Mouse (Mus musculus) embryonic stem cell, embryonic (primary cell): Measurements from ENCODE around the gene Actr6.

ENCODE experiments used
- CTCF ChIA-PET, 4 experiments: fragments of 300-600 bp in 2 of 4; fragments of 350-600 bp in 2 of 4; sonication (Branson Sonifier 250); formaldehyde crosslinking; loops; one replicate each; lab custom pipeline; 2022; ENCODE audit warnings: inconsistent platforms in 2 of 4; lab: Charles Lee
- POLR2A ChIA-PET, 4 experiments: fragments of 300-600 bp in 2 of 4; fragments of 350-600 bp in 2 of 4; sonication (Branson Sonifier 250); formaldehyde crosslinking; loops; one replicate each; lab custom pipeline; 2022; ENCODE audit warnings: antibody characterized with exemption in 4 of 4, inconsistent platforms in 1 of 4; lab: Charles Lee

The Actr6 gene

DNA sequence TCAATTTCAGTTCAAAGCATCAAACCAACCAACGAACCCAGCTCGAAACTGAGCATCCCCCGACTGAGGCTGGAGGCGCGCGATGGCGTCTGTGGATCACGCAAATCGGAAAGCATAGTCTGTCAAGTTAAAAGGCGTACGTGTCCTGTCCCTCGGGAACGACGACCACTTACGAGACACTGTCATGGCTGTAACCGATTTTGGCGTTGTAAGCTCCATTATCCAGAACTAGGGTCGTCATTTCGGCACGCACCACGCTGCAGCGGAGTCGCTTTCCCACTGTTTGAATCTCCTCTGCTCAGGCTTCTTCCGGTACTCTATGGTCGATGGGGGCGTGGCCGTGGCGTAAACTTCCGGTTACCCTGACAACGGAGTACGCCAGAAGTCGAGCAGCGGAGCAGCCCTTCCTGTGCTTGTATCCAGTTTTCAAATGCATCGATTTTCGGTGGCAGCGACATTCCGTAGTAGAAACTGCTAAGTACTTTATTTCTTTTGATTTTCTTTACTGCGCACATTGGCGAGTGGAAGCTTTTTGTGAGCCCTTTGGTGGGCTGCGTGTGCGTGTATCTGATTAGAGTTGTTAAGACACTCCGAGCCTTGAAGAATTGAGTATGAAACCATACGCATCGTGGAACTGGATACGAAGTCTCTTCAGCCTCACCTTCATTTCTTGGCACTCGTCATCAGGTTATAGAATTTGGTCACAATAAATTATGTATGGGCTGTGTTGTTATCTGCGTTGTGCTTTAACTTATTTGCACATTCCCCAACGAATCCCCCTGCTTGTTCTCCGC lies at the start of gene Actr6:
Gene Actr6, minus strand, starts transcription at position 295 of the 794 bp plus-strand sequence.
- ChIA-PET CTCF (interaction anchor here in 1 of 4 experiments (0.7 kb wide), 1 partner anchor 294 kb away, joined by 4 read pairs; no protein-coding TSS in a partner anchor), POLR2A (interaction anchor here in 3 of 4 experiments (0.9 to 3.6 kb wide), 6 partner anchors 12 to 46 kb away, joined by 3 to 11 read pairs (median 4); partner anchors contain the start of genes Uhrf1bp1l (in 3 of the 3) and Scyl2 (in 1 of the 3))

DNA sequence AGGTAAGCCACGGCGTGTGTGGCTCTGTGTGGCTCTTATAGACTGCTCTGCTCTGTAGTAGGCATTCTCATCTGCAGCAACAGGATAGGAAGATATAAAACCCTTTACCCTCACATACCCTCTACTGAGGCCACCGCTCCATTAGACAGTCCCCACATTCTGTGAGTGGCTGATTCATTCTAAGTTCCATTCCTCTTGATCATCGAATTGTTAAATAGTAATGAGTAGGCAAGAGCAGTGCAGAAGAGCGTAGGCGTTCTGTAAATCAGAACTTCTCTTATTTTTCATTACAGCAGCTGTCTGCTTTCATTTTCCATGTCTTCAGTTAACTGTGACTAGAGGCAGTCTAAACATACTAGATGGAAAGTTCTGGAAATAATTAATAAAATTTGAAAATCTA lies 43.9 kb upstream of the Actr6 start:
- ChIA-PET POLR2A (no interaction called here), CTCF (no interaction called here)

DNA sequence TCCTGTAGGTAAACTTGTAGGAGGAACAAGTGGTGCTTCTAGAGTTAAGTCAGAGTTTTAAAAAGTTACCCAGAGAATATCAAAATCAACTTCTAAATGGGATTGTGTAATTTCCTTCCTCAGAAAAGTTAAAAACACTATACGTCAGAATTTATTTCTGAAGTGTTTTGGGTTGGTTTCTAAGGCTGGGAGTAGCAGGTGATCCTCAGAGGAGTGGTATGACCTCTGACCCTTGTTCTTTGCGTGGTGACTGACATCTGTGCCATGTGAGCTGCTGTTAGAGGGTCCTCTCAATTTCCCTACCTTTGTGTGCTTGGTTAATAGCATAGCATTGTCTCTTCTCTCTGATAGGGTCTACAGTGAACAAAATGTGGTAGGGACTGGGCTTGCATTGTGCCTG lies 39.8 kb upstream of the Actr6 start:
- ChIA-PET CTCF (interaction anchor here in 1 of 4 experiments (1.0 kb wide), 1 partner anchor 16 kb away, joined by 3 read pairs; no protein-coding TSS in a partner anchor), POLR2A (interaction anchor here in 2 of 4 experiments (0.7 to 1.8 kb wide), 3 partner anchors 10 to 92 kb away, joined by 3 to 5 read pairs (median 3); partner anchors contain the start of gene Uhrf1bp1l (in 1 of the 2))

DNA sequence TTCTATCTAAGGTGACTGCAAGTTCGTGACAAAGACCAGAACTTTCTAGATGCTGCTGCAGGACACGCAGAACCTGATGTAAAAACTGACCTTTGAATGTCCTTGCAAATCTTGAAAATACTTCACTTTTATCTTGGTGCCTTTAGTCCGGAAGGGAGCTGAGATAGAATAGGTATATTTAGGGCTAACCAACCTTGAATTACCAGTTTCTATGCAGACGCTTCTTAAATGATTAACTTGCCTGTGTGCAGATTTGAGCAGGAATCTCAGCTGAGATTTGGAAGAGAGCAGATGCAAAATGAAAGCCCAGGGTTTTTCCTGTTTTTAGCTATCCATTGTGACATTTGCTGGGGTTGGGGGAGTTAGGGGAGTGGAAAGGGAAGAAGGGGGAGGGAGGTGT lies 37.0 kb upstream of the Actr6 start:
- CTCF ChIA-PET = interaction anchor here in 1 of 4 experiments (0.7 kb wide), 1 partner anchor 134 kb away, joined by 7 read pairs; no protein-coding TSS in a partner anchor
- POLR2A ChIA-PET = interaction anchor here in 2 of 4 experiments (0.6 to 1.5 kb wide), 5 partner anchors 8 to 114 kb away, joined by 3 to 4 read pairs (median 3); partner anchors contain the start of gene Uhrf1bp1l (in 1 of the 2)

DNA sequence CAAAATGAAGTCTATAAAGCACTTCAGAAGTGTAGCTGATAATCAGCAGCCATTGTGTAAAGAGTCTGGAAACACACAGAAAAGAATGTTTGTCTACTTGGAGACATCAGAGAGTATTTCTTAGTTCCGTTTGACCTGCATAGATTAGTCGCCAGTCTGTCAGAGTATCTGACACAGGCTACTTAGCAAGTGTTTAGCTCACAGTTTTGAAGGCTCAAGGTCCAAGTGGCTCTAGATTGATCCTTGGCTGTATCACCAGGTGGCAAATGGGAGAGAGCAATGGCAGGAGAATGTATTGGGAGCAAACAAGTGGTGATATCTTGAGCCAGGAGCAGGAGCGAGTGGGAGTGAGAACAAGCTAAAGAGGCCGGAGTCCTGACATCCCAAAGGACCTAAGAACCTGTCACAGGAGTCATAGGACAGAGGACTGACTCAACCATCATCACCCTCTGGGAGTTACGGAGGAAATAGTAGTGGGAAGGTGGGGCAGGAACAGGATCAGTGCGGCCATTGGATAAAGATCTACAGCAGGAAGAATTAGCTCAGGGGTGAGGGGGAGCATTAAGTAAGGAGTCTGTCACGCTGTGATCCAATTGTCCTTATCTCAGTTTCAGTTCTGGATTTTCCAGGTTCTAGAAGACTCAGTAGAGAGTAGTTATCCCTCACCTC lies 36.4 kb upstream of the Actr6 start:
- POLR2A ChIA-PET = interaction anchor here in 1 of 4 experiments (0.6 to 1.5 kb wide), 5 partner anchors 9 to 47 kb away, joined by 3 to 6 read pairs (median 4); partner anchors contain the start of gene Uhrf1bp1l
- CTCF ChIA-PET = interaction anchor here in 1 of 4 experiments (0.7 kb wide), 1 partner anchor 134 kb away, joined by 7 read pairs; no protein-coding TSS in a partner anchor

DNA sequence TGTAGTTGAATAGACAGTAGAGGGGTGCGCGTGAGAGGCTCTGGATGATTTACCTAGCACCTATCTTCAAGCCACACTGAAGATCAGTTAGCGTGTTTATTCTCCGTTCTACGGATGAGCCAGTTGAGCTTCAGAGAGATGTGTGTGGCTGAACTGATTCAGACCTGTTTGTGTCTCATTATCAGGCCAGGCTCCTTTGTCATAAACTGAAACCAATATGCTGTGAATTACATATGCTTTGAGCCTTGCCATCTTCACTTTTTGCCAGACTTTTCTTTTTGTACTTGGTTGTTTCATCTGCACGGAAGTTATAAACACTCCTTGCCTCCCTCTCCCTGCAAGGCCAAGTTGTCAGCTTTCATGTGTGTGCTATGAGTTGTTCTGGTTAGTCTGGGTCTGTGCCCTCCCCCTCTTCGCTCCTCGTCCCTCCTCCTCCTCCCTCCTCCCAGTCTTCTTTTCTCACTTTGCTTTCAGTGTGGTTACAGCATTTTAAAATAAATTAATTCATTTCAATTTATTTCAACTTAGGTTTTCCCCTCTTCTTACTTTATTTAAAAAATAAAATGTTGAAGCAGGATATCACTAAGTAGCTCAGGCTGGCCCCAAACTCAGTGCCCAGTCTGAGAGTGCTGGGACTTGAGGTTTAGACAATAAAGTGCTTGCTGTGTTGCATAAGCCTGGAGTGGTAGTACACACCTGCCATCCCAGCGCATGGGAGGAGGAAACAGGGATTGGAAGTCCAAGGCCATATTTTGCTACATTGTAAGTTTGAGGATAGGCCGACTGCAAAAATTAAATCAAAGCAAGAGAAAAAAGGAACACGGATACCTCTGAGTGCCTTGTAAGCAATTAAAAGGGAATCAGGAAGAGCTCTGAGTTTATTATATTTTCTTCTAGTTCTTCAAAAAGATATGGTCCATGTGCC lies 34.0 kb upstream of the Actr6 start:
- CTCF ChIA-PET = interaction anchor here in 1 of 4 experiments (0.6 kb wide), 1 partner anchor 232 kb away, joined by 3 read pairs; no protein-coding TSS in a partner anchor
- POLR2A ChIA-PET = interaction anchor here in 1 of 4 experiments (0.8 to 1.2 kb wide), 3 partner anchors 9 to 215 kb away, joined by 3 read pairs; no protein-coding TSS in a partner anchor

DNA sequence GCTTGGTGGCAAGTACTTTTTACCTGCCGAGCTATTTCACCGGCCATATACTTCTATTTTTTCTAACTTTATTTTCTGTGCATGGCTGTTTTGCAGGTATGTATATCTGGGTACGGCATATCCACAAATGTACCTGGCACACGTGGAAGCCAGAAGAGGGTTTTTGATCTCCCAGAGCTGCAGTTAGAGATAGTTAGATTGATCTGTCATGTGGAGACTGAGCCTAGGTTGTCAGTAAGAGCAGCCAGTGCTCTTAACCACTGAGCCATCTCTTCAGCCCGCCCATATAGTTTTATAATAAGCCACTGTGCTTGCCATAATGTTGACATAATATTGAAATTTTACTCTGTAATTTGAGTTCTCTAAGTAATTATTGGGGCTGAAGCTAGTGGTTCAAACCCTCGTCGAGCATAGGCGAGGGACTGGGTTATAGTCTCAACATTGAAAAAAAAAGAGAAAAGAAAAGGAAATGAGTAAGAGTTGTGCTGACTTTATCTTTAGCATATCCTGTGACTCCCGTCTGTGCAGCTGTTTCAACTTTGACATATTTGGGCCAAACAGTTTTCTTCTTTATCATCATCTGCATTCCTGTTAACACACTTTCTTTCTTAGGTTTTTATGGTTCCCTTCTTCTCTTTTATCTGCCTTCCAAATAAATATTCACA lies 32.5 kb upstream of the Actr6 start:
- ChIA-PET POLR2A (interaction anchor here in 1 of 4 experiments (0.6 kb wide), 1 partner anchor 42 kb away, joined by 3 read pairs; no protein-coding TSS in a partner anchor), CTCF (no interaction called here)

DNA sequence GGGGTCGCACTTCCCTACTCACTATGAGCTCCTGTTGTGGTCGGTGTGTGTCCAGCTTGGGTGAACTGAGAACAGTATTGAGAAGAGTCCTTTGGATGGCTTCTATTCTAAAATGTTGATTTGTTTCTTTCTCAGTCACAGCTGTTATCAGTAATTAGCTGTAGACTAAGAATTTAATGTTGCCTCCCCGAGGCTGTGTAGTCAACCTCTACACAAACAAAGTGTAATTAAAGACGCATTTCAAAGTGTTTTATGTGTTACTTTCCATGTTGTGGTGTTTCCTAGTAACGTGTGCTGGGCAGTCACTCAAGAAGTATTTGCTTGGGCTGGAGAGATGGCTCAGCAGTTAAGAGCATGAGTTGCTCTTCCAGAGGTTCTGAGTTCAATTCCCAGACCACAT lies 28.7 kb upstream of the Actr6 start:
- ChIA-PET CTCF (interaction anchor here in 1 of 4 experiments (0.6 kb wide), 1 partner anchor 57 kb away, joined by 3 read pairs; no protein-coding TSS in a partner anchor), POLR2A (interaction anchor here in 2 of 4 experiments (0.6 to 0.8 kb wide), 2 partner anchors 15 to 22 kb away, joined by 3 to 4 read pairs; no protein-coding TSS in a partner anchor)

DNA sequence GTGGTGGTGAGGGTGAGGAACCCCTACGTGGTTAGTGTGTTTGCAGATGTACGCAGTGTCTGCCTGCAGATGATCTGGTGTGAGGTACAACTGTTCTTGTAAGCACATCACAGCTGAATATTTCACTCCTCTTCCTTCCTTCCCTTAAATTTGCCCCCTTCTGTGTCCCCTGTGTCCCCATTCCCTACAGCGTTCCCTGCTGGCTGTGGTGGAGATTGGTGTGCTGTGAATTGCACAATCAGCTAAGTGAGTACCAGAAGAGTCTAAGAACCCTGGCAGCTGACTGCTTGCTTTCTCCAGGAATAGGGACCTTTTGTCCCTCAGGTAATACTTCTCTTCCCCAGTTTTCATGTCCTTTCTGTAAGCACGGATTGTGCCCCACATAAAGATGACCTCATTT lies 23.1 kb upstream of the Actr6 start:
- POLR2A ChIA-PET = interaction anchor here in 2 of 4 experiments (0.7 to 1.6 kb wide), 3 partner anchors 10 to 27 kb away, joined by 3 to 10 read pairs (median 4); partner anchors contain the start of gene Uhrf1bp1l (in 2 of the 2)
- CTCF ChIA-PET = interaction anchor here in 2 of 4 experiments (0.7 to 1.0 kb wide), 2 partner anchors 10 to 17 kb away, joined by 3 to 5 read pairs; no protein-coding TSS in a partner anchor

DNA sequence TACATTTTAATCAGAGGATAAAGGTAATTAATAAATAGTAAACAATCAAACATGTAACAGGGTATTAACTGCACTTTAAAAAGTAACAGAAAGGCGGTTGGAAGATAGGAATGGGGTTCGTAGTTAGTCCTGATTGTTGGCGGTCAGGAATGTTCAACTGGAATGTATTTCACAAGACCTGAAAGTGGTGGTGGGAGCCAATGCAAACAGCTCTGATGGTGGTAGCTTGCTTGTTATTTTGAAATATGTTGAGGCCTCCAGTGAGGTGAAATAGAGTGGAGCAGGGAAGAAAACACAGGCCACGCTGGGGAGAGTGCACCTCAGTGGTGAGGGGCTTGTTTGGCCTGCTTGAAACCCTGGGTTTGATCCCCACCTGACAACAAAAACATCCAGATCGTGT lies 19.0 kb upstream of the Actr6 start:
- POLR2A ChIA-PET = interaction anchor here in 1 of 4 experiments (0.9 to 1.2 kb wide), 2 partner anchors 20 kb away, joined by 3 read pairs; no protein-coding TSS in a partner anchor
- CTCF ChIA-PET = no interaction called here

DNA sequence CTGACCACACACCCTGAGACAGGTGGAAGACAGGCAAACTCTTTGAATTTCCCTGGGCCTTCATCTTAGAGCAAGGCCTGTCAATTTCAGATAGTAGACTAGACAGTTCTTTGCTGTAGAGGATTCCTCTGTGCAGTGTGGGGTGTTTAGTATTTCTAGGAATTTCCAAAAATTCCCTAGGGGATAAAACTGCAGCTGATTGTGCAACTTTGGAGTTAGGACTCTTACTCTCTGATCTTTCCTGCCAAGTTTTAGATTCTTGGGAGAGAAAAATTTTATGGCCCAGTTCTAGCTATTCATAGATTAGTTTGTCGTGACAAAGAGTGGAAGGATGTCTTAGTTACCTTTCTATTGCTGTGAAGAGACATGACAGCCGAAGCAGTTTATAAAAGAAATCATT lies 16.5 kb upstream of the Actr6 start:
- ChIA-PET POLR2A (interaction anchor here in 3 of 4 experiments (0.7 to 1.6 kb wide), 4 partner anchors 11 to 299 kb away, joined by 3 to 4 read pairs (median 4); no protein-coding TSS in a partner anchor), CTCF (no interaction called here)

DNA sequence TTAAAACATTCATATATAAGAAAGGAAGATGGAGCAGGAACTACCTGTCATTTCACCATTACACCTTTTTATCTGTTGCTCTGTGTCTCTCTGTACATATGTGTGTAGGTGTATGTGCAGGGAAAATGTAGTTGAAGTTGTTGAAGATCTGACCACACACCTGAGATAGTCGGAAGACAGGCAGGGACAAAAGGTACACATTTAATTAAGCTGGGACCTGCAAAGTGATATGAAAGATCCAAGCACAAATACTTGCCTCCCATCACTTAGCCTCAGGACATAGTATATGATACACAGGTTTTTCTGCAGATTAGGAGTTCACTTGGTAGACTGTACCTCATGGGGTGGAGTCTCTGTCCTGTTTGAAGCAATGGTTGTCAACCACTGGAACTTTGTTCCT lies 15.8 kb upstream of the Actr6 start:
- CTCF ChIA-PET = no interaction called here
- POLR2A ChIA-PET = interaction anchor here in 1 of 4 experiments (1.4 kb wide), 1 partner anchor 298 kb away, joined by 3 read pairs; no protein-coding TSS in a partner anchor

DNA sequence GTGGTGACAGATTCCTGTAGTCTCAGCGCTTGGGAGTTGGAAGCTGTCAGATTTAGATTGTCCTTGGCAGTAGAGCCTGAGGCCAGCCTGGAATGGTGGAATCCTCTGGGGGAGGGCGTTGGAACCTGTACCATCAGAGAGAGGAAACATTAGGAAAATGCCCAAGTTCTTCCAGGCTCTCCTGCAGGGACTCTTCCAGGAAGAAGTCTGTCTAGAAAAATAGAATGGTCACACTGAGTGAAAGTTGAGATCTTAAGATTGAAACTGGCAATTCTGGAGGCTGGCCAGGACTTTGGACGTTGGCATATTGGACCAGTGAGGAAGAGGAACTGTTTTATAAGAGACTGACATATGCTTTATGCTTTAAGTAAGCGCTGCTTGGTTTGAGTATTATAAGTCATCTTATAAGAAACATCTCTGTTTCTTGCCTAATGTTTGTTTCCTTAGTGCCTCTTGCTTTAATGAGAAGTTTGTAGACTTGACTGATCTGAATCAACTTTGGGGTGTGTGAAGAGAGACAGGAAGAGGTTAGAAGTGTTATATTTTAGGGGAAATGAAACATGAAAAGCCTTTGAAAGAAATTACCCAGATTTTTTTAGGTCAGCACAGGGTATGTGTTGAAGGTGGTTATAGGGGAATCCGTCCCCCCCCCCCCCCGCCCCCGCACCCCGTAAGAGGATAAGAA lies 15.3 kb upstream of the Actr6 start:
- CTCF ChIA-PET = no interaction called here

DNA sequence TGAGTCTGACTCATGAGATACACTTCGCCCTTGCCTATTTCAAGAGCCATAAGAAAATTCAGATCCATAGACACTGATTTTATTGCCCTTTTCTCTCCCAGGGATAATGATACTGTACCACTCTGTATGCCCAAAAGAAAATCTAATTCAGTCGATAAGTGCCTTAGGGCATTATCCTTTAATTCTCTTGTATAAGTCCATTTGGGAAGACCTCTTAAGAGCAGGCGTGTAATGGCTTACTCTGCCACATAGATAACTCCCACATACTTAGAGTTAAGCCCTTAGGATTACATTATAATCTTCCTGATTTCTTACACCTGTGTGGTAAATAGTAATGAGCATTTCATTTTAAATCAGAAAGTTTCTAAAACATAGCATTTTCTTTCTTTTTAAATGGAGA lies 14.5 kb upstream of the Actr6 start:
- CTCF ChIA-PET = no interaction called here
- POLR2A ChIA-PET = interaction anchor here in 1 of 4 experiments (1.4 kb wide), 1 partner anchor 60 kb away, joined by 3 read pairs; the partner anchor contains the start of gene Scyl2

More for the DNA sequence above, 15.3 kb upstream of the Actr6 start:
- POLR2A ChIA-PET = no interaction called here

DNA sequence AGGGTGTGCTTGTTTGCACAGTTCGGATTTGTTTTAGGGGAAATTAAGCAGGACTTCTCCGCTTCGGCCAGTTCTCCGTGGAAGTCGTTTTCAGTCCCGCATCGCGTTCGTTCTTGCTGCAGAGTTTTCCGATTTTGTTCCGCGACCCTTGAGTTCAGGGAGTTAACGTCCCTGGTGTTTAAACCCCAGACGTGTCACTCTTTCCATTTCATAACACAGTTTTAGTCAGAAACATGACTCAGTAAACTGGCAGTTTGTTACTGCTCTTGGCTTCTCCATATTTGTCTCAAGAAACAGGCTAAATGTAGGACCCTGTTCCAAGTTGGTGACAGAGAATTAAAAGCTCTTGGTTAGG lies 13.5 kb upstream of the Actr6 start:
- ChIA-PET POLR2A (interaction anchor here in 3 of 4 experiments (0.5 to 2.6 kb wide), 7 partner anchors 9 to 72 kb away, joined by 3 to 10 read pairs (median 4); partner anchors contain the start of genes Actr6 (in 1 of the 3) and Scyl2 (in 1 of the 3)), CTCF (no interaction called here)
